Mouse (Mus musculus) urinary bladder, adult 2 months (tissue): ENCODE measurements around the gene Ajm1. TPM values are rescaled to one million over a fixed set of nuclear protein-coding genes. Genes with fewer than 3 reads are reported as not detected.

ENCODE experiments used
- DNase-seq: peaks from one replicate; pipeline ENCODE4 v3.0.0; 2022; ENCODE audit warnings: low spot score
- polyA plus RNA-seq: library from polyadenylated mRNA; depleted of rRNA; stranded (reverse); fragments of >200 nt; gene quantifications from 2 replicates; pipeline ENCODE4 v1.2.3, GENCODE M21; 2012; rRNA removed

The Ajm1 gene
- polyA plus RNA-seq = 0.47 and 0.57 TPM in 2 replicates

DNA sequence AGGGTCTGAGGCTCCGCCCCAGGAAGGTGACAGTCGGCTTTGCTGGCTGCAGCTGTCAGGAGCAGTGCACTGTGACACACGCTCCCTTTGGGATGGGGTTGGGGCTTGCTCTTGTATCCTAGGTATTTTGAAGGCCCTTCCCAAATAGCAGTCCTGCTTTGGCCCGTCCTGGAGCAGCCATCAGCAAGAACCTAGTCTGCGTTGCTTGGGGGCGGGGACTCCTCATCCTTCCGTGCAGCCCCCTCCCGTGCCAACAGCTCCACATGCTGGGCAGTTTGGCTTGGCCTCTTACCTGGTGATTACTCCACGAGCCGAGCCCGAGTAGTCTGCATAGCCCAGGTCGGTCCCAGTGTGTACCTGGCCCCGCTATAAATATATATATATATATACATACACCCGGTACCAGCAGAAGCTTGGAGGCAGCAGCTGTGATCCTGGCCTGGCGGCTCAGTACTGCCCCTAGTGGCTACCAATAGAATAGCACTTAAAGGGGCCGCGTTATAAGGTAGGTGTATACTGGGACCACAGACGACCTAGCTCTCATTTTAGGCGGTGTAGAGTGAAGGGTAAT lies at the start of gene Ajm1:
Ajm1 (minus strand) TSS at position 464 of the 571 bp plus-strand sequence.
- peak; percentile 23 for DNase-seq

DNA sequence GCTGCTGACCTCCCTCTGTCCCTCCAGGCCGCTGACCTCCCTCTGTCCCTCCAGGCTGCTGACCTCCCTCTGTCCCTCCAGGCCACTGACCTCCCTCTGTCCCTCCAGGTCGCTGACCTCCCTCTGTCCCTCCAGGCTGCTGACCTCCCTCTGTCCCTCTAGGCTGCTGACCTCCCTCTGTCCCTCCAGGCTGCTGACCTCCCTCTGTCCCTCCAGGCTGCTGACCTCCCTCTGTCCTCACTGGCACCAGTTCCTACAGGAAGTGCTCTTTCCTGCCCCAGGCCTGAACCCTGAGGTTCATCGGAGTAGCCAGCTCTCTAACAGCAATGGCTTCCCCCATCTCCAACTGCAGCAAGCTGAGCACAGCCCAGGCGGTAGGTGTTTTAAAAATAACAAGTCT lies 47.2 kb upstream of the Ajm1 start:
- DNase-seq = no peak

DNA sequence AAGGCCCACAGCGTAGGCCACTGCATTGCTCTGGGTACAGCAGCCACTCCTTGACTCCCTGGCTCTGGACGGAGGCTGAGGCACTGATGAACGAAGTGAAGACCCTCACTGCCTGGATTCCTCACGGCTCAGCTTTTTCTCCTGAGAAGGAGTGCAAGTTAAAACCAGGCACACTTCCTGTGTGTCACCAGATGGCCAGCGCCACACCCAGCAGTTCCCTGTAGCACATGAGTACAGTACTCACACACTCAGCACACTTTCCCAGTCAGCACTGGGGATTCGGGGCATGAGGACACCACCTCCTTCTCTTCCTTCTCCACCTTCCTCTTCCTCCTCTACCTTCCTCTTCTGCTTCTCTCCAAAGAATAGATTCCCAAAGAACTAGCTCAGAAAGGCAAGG lies 46.3 kb upstream of the Ajm1 start, which contains the start of gene Fcna:
Fcna (minus strand) TSS at position 220 of the 400 bp plus-strand sequence.
- DNase-seq = no peak

DNA sequence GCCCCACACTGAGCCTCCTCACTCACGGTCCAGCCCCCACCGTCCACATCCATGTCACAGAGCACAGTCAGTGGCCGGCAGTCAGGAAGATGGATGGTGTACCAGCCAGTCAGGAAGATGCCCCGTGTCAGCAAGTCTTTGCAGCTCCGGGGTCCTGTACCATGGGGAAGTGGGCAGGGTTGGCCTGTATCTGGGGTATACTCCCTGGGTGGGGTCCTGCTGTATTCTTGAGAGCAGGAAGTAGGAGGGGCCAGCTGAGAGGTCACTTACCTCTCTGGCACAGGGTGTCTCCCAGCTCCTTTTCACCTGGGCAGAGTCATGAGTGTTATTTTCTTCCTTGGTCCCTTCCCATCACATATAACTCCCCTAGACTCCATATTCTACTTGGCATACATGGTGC lies 44.4 kb upstream of the Ajm1 start:
- no peak for DNase-seq

DNA sequence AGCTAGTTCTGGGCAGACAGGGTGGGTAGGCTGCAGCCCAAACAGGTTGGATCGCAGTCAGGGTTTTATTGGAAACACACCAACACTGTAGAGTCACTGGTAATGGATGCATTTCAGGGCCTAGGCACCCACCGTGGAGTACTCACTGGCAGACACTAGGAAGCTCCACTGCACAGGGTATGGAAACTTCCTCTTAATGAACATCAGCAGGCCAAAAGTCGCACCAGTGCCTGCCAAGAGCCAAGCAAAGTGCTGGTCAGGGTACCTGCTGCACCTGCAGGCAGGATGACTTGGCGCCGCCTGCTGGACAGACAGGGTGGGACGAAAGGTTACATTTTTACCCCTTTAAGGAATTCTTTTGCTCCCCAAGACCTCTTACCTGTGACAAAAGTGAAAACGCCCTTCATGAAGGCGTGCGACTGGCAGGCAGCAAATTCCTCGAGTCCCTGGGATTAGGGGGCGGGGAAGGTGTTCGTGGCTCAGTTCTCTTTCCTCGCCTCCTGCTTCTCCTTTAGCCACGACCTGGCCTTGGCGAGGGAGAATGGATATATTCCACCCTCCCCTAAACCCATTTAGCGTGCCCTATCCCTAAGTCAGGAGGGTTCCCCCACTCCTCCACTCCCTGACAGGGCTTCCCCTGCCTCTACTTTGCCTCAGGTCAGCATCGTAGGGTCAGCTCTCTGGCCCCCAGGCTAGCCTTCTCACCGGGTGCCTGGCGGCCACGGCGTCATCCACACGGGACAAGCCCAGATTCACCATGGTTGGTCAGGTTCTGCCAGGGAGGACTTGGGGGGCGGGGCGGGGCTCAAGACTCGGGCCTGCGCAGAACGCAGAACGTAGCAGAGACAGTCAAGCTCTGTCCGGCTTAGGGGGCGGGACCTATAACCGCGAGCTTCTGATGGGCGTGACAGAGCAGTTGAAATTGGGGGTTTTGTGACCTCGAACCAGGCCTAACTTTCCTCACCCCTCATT lies 40.0 kb upstream of the Ajm1 start, which contains the start of gene Tmem141:
Tmem141 (minus strand) TSS at position 777 of the 972 bp plus-strand sequence.
- DNase-seq = peak; percentile 63

DNA sequence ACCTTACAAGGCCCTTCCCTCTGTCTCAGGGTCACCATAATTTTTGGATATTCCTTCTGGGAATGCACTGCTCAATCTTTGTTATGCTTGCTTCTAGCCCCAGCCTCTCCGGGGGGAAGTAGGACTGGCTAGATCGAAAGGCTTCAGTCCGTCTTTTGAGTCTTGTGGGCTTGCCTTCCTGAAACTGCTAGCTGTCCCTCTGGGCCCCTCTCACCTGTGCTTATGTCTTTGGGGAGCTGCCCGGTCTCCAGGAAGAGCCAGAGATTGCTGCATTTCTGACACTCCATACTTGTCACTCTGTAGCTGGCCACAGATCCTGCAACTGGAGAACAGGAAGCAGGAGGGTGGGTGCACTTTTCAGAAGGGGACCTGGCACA lies 39.3 kb upstream of the Ajm1 start:
- no peak for DNase-seq

DNA sequence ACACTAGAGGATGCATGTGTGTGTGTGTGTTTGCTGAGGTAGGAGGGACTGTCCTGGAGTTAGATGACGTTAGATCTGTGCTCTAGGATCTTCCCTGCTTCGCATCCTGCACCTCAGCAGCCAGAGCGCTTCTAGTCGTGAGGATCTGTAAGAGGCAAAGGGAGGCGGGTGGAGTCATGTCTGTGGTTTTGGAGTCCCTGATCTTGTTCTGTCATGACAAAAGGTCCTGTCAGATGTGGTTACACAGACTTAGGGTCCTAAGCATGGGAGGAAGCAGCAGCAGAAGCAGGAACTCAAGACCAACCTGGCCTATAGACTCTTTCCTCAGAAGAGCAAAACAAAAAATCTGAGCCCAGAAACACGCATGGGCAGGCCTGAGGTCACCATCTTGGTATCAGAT lies 38.8 kb upstream of the Ajm1 start:
- DNase-seq = no peak

DNA sequence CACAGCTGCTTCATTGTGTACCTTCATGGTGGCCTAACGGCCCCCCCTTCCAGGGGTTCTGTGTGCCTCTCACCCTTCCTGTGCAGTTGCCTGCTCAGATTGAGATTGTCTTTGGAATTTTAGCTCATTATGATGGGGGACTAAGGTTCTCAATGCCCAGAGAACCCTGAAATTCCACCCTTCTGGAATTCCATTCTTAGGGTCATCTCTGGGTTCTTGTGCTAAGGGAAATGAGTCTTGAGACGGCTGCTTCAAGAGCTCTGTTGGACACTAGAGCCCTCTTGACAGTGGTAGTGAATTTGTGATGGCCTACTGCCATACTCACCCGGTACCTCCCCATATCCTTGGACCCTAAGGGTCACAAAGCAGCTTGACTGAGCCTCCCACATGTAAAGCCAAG lies 36.0 kb upstream of the Ajm1 start, which contains the start of gene Ccdc183:
Ccdc183 (minus strand) TSS at position 101 of the 400 bp plus-strand sequence.
- DNase-seq = no peak

DNA sequence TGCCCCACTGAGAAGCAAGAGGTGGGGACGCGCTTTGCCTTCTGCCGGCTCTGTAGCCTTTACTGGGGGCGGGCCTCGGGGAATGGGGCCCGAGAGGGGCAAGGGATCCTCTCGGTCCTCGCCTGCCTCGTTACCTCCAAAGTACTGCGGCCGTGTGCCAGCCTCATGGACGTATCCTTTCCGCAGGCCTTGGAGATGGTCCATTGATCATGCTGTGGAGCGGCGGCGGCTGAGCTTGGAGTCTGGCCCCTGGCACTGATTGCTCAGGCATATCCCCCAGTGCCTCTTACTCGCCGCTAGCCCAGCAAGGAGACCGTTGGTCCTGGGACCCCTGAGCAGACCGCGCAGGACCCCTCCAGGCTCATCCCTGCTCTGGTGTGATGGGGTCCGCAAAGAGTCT lies 34.8 kb upstream of the Ajm1 start:
- no peak for DNase-seq

DNA sequence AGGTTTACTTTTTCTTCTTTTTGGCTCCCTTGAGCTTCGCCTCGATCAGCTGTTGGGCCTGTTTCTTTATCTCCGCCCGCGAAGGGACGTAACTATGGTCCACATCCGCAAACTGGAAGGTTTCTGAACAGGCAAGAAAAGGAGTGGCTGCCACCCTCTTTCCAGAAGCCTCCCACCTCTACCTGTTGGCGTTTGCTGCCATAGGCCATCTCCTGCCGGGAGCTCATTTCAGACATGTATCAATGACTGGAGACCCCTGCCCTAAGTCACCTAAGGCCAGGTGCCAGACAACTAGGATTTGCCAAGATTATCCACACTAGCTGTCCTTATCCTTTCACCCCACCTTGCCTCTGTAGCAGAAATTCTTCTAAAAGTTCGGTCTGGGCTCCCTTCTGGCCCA lies 27.1 kb upstream of the Ajm1 start:
- no peak for DNase-seq

DNA sequence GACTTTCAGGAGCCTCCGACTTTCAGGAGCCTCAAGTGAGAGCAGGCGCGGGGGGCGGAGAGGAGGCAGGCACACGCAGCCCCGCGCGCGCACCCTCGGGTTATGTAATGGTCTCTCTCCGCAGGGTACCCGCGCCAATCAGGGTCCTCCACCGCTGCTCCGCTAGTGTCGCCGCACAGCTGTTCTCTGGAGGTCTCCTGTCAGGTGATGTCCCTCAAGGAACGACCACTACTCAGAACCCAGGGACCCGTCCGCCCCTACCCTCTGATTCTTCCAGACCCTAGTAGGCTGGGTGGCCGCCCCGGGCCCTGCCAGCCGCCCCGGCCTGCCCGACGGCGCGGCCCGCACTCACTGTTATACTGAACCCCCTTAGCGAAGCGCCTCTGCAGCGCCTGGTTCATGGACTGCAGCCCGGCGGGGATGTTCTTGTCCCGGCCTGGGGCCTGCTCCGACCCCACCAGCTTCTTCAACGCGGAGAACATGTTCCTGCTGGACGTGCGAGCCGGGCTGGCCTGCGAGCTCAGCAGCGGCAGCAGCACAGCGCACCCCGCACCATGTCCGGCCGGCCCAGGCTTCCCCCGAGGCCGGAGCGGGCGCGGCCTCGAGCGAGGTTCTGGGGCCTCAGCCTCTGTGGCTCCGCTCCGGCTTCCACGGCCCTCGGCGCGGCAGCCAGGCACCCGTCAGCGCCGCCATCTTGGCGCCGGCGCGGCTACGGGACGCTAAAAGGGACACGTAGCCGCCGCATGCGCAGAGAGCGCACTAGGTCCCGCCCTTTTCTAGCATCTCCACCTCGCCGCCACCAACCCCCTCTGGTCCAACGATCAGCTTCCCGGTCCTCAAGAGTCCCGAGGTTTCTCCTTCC lies 26.4 kb upstream of the Ajm1 start, which contains the start of gene Rabl6:
Rabl6 (minus strand) TSS at position 761 of the 862 bp plus-strand sequence.
- DNase-seq = peak; percentile 88

DNA sequence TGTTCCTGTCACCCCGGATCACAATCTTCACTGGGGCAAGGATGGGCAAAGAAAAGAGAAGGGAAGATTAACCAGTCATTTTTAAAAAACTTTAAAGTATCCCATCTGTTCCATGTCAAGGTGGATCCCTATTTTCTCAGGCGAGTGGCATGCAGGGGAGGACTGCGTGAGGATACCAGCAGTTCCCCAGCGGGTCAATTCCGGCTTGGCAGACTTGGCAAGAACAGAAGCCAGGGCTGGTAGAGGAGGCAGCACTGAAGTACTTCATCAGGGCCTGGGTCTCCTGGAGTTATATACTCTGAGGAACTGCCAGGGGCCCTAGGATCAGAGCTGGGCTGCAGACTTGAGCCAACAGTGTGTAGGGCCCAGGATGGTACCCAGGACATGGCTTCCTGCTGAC lies 21.0 kb upstream of the Ajm1 start:
- DNase-seq = no peak

DNA sequence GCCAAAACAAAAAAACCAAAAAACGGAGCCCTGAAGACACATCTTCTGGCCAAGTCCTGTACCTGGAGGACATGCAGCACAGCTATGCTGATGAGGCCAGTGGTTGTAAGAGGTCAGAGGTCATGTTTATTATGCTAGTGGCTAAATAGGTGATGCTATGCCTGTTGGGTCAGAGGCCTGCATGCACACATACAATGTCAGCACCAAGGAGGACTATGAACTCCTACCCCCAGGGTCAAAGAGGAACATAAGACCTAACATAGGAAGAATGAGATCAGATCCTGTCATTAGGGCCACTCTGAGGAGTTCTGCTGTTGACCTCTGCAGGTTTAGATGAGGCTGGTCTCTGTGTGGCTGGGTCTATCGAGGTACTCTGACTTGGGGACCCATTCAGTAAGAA lies 18.5 kb upstream of the Ajm1 start:
- no peak for DNase-seq

DNA sequence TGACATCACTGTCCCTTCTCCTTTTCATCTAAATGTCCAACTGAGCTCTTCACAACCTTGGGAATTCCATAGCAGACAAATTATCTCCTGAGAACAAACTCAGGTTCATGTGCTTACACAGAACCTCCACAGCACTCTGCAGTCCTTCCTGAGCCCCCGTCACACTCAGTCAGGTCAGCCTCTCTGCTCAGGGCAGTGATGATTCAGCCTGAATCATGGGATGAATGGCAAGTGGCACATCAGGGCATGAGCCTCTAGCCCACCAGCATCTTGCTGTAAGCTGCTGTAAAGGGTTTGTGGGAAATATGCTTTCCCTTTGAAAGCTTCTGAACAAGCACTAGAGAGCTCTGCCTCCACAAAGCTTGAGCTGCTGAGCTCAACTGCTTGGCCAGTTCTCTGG lies 17.2 kb upstream of the Ajm1 start:
- DNase-seq = no peak

DNA sequence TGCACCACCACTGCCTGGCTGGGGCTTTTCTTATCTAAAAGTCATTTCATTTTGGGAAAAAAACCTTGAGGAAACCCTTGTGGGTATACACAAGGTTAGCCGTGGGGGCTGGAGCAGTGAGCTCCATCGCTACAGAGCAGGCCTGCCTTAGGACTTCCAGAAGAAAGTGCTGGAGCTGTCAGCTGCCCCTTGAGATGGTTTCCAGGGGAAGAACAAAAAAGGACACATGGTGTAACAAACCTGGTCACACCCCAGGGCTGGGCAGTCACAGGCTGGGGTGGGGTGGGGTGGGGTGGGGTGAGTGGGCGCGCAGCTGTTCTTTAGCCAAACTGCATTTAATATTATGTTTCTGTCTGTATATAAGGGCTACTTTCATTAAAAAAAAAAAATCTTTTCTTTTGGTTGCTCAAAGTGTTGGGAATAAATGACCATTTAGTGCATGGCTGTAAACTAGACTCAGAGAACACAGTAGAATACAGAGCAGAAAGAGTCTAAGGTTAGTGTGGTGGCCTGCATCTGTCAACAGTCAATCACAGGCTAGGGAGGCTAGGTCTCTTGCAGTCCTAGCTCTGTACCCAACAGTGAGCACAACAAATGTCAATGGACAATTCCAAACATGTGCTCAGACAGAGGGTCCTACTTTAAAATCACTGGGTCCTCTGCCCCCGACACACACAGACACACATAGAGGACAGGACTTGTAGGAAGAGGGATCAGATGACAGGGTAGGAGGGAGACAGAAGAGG lies 15.4 kb upstream of the Ajm1 start:
- no peak for DNase-seq

DNA sequence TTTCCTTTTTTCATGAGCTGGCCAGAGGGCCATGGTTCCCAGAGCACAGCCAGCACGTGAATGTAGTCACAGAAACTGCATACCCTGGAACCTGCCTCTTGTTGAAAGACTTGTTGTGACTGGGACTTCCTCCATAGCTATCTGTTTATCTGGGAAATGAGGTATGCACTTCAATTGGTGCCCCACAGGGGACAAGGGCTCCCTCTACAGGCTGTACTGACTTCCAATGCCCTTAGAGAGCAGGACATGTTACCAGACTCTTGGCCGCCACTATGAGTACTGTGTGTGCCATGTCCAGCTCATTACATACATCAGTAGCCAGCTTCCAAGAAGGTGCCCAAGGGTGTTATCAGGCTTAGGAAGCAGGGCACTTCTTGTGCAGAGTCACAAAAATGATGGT lies 10.3 kb upstream of the Ajm1 start:
- no peak for DNase-seq

DNA sequence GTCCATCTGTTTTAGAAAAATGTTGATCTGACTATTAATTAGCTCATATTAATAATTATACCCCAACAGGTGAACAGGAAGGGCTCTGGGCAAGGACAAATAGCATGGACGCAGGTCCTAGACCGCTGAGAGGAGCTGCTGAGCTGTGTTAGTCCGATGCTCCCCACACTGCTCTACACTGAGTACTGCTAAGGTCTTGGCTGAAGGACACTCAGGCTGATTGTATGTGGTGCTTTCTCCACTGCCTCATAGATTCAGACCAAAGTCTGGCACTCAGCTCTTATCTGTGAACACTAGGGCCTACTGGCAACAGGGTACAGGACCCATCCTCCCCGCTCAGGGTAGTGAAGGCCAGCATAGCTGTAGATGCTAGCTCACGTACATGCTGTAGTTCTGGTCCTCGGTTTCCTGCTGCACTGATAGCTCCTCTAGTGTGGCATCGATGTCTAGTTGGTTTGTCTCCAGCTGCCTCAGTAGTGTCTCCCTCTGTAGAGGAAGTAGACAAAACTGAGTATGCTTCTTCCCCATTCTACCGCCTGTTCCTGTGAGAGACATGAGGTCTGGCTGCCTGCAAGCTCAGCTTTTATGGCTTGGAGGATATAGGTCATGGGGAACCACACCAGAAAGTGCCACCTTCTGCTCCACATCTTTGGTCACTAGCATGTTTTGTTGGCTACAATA lies 6.8 kb upstream of the Ajm1 start:
- DNase-seq = no peak

DNA sequence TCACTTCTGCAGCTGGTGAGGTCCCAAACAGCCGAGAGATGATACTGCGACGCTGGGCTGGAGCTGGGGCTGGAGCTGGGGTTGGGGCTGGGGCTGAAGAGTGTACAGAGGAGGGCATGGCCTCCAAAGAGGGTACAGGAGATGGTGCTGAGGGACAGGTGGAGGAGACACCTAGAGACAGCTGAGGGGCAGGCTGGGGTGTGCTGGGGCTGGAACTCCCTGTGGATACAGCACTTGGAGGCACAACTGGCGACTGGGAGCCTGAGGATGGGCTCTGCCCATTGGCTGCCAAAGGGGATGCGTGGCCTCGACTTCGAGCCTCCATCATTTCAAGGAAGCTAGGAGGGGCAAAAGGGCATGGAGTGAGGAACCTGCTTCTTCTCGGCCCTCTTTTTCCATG lies 5.7 kb upstream of the Ajm1 start:
- no peak for DNase-seq

DNA sequence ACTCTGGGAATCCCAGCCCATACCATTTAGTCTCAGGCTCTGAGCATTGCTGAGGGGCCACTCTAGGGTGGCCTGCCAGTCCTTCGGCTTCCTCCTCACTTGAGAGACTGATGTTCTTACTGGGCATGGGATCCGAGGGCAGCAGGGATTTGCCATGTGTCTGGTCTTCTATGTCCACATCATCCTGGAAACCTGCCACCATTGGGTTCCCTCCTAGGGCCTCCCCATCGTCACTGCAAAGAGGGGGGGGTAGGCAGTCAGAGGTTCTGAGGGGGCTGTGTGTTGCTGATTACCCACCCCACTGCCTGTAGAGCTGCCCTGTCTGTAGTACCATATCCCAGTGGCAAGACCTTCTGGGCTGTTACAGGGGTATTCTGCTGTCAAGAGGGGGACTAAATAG lies 4.0 kb upstream of the Ajm1 start:
- DNase-seq = no peak

DNA sequence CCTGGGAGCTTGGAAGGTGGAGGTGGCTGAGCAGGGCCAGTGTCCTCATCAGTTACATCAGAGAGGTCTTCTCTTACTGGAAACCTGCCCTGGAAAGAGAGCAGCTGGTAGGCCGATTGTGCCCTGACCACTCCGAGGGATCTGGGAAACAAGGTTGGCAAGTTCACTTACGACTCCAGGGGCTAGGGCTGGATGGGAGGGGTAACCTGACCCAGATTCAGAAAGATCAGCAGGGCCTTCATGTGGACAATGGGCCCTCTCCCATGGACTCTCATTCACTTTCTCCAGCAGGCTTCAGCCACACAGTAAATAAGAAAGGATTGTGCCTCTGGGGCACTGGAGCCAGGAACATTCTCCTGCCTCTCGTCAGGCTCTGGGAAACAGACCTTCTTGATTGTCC lies 3.3 kb upstream of the Ajm1 start:
- DNase-seq = no peak

DNA sequence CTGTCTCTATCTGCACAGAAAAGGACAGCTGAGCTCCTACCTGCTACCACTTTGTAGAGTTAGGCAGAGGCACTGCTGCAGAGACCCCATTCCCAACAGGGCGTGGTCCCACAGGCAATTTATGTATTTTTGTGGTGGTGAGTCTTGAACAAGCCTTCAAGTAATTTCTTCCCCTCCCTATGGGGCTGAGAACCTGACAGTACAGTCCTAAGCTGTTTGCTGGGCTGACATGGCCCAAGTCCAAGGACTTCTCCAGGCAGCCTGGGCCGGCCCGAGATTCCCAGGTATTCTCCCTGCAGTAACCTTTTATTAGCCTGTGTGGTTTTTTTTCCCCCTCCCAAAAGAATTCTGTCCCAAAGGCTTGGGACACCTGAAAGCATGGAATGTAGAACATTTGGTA lies 2.6 kb upstream of the Ajm1 start:
- DNase-seq = no peak
